Mouse (Mus musculus) left cerebral cortex, postnatal 25 days (tissue): ENCODE data around the gene Llph. TPM values are rescaled to one million over a fixed set of nuclear protein-coding genes. Genes with fewer than 3 reads are reported as not detected.
"Not testable (repeated sequence)": the region's sequence is repeated elsewhere in the genome, so short reads cannot be mapped to it uniquely, and the experiment has no call there.

Experiments
- DNase-seq, 2 experiments: peaks; one replicate each; pipeline ENCODE4 v3.0.0; 2022; ENCODE audit warnings: low spot score in 2 of 2, mixed read lengths in 1 of 2
- intact Hi-C: fragments of 180-260 bp; cut with DNase I; formaldehyde crosslinking; loops from one replicate; pipeline ENCODE4 v1.15.1; 2025
- total RNA-seq, 2 experiments: library from RNA; stranded (reverse); gene quantifications; 2 replicates each; pipeline ENCODE4 v1.2.3; 2021

Llph gene
- total RNA-seq, 2 experiments from 2014 or later = 18.4 to 20.3 TPM

DNA sequence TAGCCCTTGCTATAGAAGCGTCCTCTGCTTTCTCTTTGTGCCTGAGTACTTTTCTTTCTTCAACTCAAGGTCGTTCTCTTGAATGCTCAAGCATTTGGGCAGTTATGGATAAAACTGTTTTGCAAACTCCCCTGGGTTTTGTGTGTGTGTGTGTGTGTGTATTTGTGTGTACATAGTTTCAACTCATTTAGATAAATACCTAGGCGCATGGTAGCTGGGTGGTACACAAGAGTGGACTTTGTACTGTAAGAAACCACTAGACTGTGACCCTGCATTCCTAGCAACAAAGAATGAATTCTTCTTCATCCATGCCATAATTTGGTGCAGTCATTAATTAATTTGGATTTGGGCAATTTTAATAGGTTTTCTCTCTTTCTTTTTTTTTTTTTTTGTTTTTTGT, 16.8 kb upstream of the Llph start:
- intact Hi-C loops = no loop called here

DNA sequence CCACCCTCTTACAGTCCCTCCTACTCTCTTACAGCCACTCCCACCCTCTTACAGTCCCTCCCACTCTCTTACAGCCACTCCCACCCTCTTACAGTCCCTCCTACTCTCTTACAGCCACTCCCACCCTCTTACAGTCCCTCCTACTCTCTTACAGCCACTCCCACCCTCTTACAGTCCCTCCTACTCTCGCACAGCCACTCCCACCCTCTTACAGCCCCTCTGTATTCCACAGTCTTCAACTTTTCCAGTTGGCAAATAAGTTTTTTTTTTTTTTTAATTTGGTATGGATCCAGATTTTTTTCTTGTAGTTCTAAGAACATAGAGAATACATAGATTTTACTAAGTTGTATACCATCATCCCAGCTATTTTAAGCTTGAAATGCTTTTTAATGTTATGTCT, 9.8 kb upstream of the Llph start:
- intact Hi-C loops = not testable (repeated sequence)

More for the DNA sequence above, 16.8 kb upstream of the Llph start:
- no peak for DNase-seq

GRCm38 (mm10) chr10:120218996-120219395, 7.9 kb upstream of the Llph start:
- intact Hi-C loops = no loop called here
- no peak for DNase-seq

More for the DNA sequence above, 9.8 kb upstream of the Llph start:
- DNase-seq = not testable (repeated sequence)

DNA sequence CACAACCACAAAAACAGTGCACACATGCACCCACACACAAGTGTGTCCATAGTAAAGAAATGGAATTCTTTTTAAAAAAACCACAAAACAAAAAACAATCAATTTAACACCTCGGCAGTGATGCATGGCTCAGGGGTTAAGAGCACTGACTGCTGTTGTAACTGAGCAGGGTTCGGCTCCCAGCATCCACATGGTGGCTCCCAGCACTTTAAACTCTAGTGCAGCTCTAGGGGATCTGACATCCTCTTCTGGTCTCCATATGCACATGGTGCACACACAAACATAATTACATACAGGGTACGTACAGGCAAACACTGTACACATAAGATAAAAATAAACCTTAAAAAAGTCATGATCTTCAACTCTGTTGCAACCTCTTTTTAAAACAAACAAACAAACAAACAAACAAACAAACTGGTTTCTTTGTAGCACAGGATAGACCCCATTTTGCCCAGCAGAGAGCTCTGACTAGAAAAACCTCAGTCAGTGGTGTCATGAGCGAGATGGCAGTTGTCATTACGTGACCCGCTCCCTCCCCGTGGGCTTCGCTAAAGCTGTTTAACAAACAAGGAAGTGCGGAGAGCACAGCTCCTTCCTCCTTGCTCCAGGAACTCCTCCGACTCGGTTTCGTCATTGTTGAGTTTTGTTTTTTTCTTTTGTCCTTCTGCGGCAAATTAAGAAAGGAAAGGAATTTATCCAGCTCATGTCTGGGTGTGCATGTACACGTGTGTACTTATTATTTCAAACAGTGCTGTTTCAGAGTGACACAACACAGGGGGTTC, 7.1 kb upstream of the Llph start:
- intact Hi-C loops = no loop called here
- no peak for DNase-seq

DNA sequence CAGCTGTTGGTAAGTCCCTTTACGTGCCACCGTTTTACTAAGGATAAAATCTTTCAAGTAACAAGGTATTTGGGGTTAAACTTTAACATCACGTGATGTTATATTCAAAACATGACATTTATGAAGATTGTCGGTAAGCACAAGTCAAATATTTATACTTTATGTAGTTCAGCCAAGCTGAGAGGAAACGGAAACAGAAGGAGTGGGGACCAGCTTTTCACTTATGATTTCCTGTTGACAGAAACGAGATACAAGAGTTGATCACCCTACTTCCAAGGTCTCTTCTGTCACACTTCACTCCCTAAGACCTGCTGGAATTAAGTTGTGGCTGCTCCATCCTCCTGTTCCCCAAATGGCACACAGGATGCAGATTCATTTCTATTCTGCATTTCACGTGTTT, 6.1 kb upstream of the Llph start:
- DNase-seq = no peak
- intact Hi-C loops = no loop called here

- intact Hi-C loops = loop anchor here (5.0 kb wide), 2 partner anchors 631 to 1026 kb away; no protein-coding TSS in a partner anchor
- peak; percentile 26 to 44 for DNase-seq
Measured at GRCm38 (mm10) chr10:120231718-120232117, 4.8 kb downstream of the Llph start.

DNA sequence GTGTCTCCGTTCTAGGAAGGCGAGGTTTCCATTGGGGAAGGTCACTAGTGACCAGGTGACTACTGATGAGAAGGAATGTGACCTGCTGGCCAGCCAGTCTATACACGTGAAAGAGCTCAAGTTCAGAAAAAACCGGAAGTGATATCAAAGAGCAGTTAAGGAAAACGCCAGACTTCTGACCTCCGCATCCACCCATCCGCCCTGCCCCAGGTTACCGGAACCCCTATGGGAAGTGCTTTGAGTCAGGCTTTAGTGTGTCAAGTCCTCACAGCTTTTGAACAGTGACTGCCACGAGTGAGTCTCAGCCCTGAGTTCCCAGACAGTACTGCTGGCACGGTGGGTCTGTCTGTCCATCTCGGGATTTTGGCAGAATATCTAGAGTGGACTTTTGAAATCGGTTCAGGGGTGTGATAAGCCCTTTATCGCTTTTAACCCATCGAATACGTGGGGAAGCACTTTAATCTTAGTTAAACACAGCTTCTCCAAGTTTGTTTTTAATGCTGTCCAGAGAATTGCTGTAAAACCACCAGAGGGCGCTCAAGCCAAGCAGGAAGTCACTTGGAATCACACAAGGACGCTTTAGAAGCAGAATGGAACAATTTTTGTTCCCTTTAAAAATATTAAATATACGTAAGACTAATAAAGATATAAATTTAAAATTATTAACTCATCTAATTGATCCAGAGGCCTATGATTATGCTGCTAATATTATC, 6.9 kb downstream of the Llph start:
- peak; percentile 55 to 68 for DNase-seq
- intact Hi-C loops = loop anchor here (5.0 kb wide), 2 partner anchors 628 to 1023 kb away; no protein-coding TSS in a partner anchor

DNA sequence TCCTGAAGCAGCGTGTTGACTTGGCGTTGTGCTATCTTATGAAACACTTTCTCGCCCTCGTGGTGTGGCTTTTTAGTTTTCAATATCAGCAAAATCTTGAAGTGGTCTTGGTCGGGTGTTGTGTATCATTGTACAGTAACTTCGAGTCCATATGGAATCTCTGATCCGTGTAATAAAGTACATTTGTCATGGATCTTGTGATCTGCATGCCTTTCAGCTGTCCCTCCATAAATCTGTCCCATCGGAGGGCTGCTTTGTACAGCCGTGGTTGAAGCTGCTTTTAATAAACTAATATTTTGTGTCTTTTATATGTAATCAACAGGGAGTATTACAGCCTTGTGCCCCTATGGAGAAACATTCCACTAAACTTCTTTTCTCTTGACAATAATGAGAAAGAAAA, 10.0 kb downstream of the Llph start:
- intact Hi-C loops = no loop called here
- DNase-seq = no peak

GRCm38 (mm10) chr10:120238241-120238640, 11.4 kb downstream of the Llph start:
- DNase-seq = no peak
- intact Hi-C loops = no loop called here

- intact Hi-C loops = no loop called here
- no peak for DNase-seq
Measured at GRCm38 (mm10) chr10:120239476-120239875, 12.6 kb downstream of the Llph start.

- DNase-seq = no peak
Measured at GRCm38 (mm10) chr10:120242421-120242820, 15.6 kb downstream of the Llph start.

GRCm38 (mm10) chr10:120245681-120246080, 18.8 kb downstream of the Llph start:
- intact Hi-C loops = no loop called here
- DNase-seq = no peak

More at GRCm38 (mm10) chr10:120242421-120242820, 15.6 kb downstream of the Llph start:
- intact Hi-C loops = no loop called here

DNA sequence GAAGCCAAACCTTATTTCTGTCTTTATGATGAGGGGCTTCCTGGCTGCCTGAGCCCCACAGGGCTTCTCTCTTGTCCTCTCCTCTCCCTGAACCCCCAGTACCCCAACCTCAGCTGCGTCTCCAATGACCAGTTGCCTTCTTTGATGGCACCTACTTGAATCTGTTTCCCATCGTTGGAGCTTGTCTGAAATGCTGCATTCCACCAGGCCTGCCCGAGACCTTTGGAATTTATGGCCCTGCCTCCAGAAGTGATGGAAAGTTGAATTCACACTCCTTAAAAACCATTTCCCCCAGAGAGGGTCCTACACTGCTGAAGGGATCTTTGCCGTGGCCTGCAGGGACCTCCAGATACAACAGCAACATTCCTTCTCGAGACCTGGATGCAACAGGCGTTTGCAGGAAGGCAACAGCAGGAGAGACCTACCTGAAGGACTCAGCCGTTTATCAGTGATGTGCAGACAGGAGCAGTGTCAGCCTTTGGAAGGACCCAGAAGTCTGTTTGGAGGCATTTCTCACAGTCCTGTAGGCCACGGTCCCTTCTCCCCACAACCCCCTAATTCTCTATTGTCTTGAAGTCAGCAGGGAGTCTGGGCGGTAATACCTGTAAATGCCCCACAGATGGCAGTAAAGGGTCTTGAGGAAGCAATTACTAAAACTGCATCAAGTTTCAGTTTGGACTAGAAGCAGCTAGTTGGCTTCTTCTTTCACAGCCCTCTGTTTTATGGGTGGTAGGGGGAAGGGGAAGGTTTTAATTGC, 20.3 kb downstream of the Llph start:
- intact Hi-C loops = no loop called here
- DNase-seq = peak; percentile 42 to 69

DNA sequence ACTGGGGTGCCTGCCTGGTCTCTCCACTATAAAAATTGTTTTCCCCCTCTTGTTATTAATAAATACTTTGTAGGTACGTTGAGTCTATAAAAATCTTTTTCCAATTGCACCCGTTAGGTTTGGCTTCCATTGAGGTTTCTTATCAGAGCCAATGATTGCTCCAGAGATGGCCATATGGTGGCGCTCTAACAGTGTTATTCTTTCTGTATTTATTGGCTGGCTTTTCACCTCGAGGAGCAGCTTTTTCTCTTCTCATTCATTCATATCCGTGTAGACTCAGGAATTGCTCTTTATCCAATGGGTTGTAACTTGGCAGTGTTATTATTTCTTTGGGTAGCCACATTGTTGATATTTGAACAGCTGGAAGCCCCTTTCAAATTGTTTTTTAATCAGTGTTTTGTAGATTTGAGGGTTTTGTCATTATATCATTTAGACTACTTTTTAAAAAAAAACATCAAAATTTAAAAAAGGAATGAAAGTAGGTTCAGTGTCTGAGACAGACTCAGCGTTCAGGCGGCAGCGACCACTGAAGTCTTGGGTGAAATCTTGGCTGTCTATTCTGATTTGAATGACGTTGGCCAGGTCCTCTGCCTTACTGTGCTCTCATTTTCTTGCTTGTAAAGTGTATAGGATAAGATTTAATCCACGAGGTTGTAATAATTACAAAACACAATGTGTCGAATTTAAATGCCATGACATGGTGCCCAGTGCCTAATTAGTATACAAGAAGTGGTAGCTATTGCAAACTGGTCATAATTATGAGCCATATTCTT, 24.2 kb downstream of the Llph start:
- DNase-seq = no peak
- intact Hi-C loops = no loop called here

DNA sequence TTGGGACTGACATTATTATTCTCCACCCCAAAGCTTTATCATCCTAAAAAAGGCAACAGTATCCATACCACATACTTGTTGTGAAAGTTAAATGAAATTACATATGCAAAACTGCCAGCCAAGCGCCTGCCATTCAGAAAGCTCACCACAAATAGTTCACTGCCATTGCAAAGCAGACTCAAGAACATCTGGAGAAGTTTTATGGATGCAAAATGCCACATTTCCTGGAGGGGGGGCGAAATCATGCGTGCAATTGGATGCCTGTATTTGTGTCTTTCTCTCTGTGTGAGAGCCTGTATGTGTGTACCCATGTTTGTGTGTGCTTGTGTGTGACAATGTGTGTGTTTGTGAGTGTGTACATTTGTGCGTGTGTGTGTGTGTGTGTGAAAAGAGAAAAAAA, 24.9 kb downstream of the Llph start:
- DNase-seq = no peak
- intact Hi-C loops = no loop called here

DNA sequence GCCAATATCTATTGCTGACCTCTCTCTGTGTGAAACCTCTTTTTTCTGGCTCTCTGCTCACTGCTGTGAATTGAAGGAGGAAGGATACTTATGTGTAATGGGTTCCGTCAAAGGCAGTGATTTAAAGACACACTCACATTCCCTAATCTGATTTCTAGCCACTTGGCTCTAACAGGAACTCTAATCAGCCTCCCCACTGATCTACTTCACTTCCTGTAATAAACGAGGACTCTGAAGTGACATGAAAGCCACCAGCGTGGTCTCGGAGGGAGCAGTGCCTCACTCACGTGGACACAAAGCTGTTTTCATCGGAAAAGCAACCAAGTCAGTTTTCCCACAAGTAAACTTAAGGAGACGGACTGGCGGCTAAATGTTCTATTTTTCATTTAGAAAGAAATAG, 25.9 kb downstream of the Llph start:
- intact Hi-C loops = no loop called here
- DNase-seq = no peak

DNA sequence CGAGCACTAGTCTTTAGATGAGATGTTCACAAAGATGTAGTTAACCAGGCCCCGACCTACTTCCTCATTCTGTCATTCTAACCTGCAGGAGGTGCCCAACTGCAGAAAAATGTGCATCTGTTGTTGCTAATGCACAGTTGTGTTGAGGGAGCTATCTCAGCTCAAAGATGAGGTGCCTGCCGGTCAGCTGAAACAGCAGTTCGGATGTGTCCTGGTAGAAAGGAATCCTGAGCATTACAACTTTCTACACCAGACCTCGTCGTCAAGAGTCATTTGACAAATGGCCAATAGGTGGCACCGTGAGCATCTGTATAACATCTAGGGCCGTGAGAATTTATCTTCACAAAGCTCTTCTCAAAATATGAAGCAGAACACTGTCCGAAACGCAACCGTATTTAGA, 30.4 kb downstream of the Llph start:
- intact Hi-C loops = loop anchor here (2.0 to 5.0 kb wide), 2 partner anchors 446 to 605 kb away; no protein-coding TSS in a partner anchor

DNA sequence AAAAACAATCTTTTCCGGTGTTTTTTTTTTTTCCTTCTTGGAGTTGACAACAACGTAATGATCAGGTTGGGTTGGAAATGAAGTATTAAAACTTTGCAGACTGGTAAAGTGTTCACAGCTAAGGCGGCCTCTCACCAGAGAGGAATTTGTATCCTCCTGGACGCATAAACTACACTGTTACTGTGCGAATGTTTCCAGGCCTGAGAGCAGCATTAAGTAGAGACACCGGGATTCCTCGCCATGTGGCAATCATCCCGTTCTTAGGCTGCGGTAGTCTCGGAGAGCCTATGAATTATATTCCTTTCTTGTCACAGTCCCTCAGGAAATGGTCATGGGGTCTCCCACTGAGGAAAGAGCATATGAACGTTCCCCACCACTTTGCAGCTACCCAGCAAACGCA, 40.9 kb downstream of the Llph start:
- no peak for DNase-seq
- intact Hi-C loops = no loop called here

More for the DNA sequence above, 30.4 kb downstream of the Llph start:
- DNase-seq = peak; percentile 54 to 67

DNA sequence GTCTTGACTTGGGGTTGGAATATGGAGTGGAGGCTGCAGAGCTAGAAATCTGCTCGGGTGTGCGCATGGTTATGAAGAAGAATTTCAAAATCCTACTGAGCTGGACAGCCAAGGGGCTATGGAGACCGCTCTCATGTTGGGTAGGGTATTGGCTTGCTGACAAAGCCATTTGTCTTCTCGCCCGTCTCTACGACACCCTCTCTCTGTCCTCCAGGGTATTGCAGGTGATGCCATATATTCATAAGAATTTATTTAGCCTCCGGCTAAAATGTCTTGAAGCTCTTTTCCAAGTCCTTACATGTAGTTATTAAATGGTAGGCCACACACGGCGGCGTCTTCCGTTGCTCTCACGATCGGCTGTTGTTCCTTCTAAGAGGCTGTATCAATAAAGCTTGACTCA, 43.1 kb downstream of the Llph start:
- no peak for DNase-seq
- intact Hi-C loops = no loop called here
